Mouse (Mus musculus) G1E (cell line): ENCODE measurements around the gene Eefsec.

Source experiments
- CTCF ChIP-seq: IDR thresholded peaks from 2 replicates; pipeline ENCODE4 v1.5.1; 2012; ENCODE audit warnings: low read depth, low read length, inconsistent platforms, mixed read lengths
- GATA1 ChIP-seq: IDR thresholded peaks from 2 replicates; pipeline ENCODE4 v1.6.1; 2012; ENCODE audit warnings: borderline replicate concordance, low read length, inconsistent platforms, mixed read lengths
- GATA2 ChIP-seq: IDR thresholded peaks from 2 replicates; pipeline ENCODE4 v1.6.1; 2012; ENCODE audit warnings: low read depth, low read length, inconsistent platforms, borderline replicate concordance
- POLR2AphosphoS5 ChIP-seq: IDR thresholded peaks from 2 replicates; pipeline ENCODE4 v1.6.1; 2012; ENCODE audit warnings: low read depth, low read length, inconsistent platforms; ENCODE audit not compliant: insufficient replicate concordance
- TAL1 ChIP-seq: conservative IDR thresholded peaks from 2 replicates; pipeline ENCODE4 v1.6.1; 2012; ENCODE audit warnings: low read depth, low read length, inconsistent platforms, mixed read lengths

- TF ChIP-seq CTCF (no peak), GATA1 (no peak), TAL1 (no peak), POLR2AphosphoS5 (no peak), GATA2 (no peak)
Measured at GRCm38 (mm10) chr6:88465181-88465920, 19.0 kb upstream of the Eefsec start, which contains the start of gene Ruvbl1.
